Mouse (Mus musculus) frontal cortex, postnatal 14 days (tissue): ENCODE measurements at regions not wholly inside any gene's neighbourhood (a gene's known extent, or its start where the extent isn't known, plus 50 kb on each side); places are given as distances from the start of the nearest gene placed in this dataset.
A peak's percentile ranks its signal among the peaks of the same experiment; 100 is the strongest.

Experiments used
- DNase-seq, 2 experiments: peaks; one replicate each; pipeline ENCODE4 v3.0.0; 2022; ENCODE audit warnings: low spot score in 2 of 2

DNA sequence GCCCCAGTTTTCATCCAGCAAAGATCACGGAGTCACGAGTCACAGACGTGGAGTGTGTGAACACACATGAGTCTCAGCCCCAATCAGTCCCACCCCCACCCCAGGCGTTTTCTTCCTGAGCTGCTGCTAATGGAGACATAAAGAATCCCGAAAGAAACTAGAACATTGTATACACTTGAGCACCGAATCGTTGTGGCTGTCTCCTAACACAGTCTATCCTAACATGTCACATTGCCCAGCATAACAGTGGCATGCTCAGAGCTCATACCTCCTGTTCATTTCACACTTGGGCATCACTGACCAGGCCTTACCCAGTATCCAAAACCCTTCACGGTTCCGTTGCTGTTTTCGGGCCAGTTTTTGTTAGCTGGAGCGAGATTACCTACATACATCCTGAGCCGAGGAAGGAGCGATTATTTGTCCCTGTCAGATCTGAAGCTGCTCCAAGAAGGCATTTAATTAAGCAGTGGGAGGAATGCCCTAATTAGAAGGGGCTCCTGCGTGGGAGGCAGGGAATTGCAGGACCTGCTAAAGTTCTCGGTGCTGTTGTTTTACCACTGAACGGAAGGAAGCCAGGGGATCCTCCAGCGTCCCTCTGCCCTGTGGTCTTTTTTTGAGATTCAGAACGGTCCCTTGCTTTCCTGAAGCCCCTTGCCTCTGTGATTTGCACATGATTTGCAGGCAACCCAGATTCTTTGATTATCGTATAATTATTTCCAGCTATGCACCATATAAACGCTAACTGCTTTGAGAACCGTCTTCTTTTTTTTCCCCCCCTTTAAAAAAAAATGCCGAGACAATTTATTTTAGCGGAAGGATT is 53.4 kb upstream of the Nap1l1 start:
- no peak for DNase-seq

DNA sequence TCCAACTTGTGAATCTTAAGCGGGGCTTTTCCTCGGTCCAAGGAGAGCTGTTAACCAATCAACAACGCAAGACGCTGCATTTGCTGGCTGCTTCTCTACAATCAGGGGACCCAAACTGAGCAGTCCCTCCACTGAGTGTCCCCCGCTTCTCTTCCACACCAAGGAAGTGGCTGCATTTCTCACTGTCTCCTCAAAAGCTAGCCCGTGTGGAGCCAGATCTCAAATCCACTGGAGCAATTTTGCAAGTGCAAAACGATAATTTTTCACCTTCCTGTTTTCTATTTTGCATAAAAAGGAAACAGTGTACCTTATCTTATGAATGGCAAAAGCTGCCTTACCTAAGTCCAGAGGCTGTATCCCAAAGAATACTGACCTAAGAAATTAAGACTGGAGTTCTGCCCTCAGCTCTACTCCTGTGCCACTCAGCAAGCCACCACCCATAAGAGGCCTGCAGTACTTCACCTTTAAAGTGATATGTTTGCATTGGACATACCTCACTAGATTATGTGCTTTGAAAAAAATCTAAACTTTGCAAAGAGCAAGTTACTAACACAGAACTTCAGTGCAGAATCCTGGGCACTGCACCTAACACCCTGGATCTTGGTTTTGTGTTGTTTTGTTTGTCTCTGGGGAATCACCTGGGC is 52.7 kb upstream of the Nap1l1 start:
- no peak for DNase-seq

DNA sequence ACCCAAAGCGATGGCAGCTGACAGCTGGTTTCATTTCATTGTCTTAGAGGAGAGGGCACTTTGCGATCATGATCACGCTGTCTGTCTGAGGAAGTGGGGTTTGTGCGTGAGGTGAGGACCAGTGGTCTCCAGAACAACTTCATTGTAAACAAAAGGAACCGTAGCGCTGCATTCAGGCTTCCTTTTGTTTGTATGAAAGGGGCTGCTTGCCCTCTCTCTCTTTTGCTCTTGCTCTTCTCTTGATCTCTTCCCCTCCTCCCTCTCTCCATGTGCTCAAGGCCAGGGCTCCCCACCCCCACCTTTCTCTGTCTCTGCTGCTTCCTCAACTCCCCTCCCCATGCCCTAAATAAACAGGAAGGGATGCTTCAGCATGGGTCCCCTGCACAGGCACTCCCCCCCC is 51.0 kb upstream of the Nap1l1 start:
- no peak for DNase-seq

DNA sequence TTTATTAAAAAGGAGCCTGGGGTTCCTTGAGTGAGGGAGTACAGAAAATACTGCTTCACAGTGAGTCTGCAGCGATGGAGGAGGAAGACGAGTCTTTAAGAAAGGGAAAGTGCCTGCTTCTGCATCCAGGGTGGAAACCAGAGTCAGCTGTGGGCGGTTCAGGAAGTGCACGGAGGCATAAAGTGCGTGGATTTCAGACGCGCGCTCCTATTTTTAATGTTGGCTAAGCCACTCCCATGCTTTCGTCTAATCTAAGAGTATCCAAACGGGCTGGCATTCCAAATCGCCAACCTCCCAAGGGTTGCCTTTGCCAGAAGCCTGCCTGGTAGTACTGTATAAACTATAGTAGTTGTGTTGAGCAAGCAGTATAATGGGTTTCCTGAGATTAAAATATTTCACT is 50.4 kb upstream of the Nap1l1 start:
- DNase-seq = peak in 1 of 2 experiments; percentile 31
